Mouse (Mus musculus): ENCODE measurements at regions not wholly inside any gene's neighbourhood (a gene's known extent, or its start where the extent isn't known, plus 50 kb on each side); places are given as distances from the start of the nearest gene placed in this dataset.
A peak's percentile ranks its signal among the peaks of the same experiment; 100 is the strongest.

DNA sequence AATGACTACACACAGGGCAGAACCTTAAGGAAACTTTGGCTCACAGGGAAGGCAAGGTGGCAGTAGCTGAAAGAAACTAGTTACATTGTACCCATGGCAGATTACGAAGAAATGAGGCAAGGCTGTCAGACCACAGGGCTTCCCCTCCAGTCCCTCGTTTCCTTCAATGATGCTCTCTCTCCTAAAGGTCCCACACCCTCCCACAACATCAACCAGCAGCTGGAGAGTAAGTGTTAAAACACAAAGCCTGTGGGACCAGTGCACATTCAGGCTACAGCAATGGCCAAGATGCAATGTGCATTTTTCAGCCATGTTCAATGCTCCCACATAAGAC is 355.5 kb downstream of the Ankrd50 start:
- Histone ChIP-seq H3K4me1 (ENCODE audit: control insufficient read depth, insufficient read depth, low read length) (peaks cover 4% of the 10 kb centered on the region; the same call in 1 of the 2 replicates), H3K4me3 (replicated peaks; ENCODE audit: extremely low read depth, low read depth, low read length) (no peak overlapping the region)
- TF ChIP-seq POLR2A (IDR thresholded peaks at IDR 0.05; ENCODE audit: borderline replicate concordance, extremely low read depth, low read depth, low read length): no peak
- no peak for TF ChIP-seq CTCF (IDR thresholded peaks at IDR 0.05; ENCODE audit: insufficient read depth, low read length)
- WGBS: 76% methylated on average over 2 of the region's 2 CpGs
- DNase-seq: no peak

GRCm38 (mm10) chr3:38128486-38129166 is 356.0 kb downstream of the Ankrd50 start:
- WGBS: 31% methylated on average over 5 of the region's 5 CpGs
- Histone ChIP-seq H3K4me1 (ENCODE audit: control insufficient read depth, insufficient read depth, low read length) (peaks cover 4% of the 10 kb centered on the region; the same call in 1 of the 2 replicates), H3K4me3 (replicated peaks; ENCODE audit: extremely low read depth, low read depth, low read length) (no peak overlapping the region)
- peak; percentile 45 for DNase-seq
- TF ChIP-seq POLR2A (IDR thresholded peaks at IDR 0.05; ENCODE audit: borderline replicate concordance, extremely low read depth, low read depth, low read length) (no peak), CTCF (IDR thresholded peaks at IDR 0.05; ENCODE audit: insufficient read depth, low read length) (no peak)

DNA sequence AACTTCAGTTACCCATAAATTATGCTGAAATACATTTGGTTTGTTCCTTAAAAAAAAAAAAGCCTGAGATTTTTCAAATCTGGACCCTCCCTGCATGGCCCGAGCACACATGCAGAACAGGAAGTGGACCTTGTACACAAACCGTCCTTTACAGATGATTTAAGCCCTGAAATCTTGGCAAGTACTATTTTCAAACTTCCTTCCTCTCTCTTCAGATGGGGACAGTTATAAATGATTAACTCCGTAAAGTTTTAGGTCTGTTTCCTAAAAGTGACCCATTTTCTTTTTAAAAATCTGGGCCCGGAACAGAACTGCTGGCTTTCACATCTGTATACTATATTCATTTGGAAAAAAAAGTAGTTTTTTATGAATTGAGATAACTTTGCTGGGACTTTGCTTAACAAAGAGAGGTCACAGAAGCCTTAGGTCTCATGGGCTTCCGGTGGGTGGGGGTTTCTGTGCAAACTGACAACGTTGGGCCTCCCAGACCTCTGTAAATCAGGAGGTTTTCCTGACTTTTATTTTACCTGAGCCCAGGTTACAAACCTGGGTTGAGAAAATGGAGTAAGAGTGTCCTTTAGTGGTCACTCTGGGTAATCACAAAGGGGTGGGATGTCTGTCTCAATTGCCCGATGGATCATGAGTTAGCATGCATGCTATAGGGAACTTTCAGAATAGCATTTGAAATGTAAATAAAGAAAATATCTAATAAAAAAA is 368.4 kb downstream of the Ankrd50 start:
- TF ChIP-seq CTCF (IDR thresholded peaks at IDR 0.05; ENCODE audit: insufficient read depth, low read length) (no peak), POLR2A (IDR thresholded peaks at IDR 0.05; ENCODE audit: borderline replicate concordance, extremely low read depth, low read depth, low read length) (no peak)
- DNase-seq: no peak
- WGBS: 9% methylated on average over 7 of the region's 7 CpGs
- no peak overlapping the region for H3K4me3 ChIP-seq (replicated peaks; ENCODE audit: extremely low read depth, low read depth, low read length)
- H3K4me1 ChIP-seq (ENCODE audit: control insufficient read depth, insufficient read depth, low read length): peaks cover 6% of the 10 kb centered on the region

DNA sequence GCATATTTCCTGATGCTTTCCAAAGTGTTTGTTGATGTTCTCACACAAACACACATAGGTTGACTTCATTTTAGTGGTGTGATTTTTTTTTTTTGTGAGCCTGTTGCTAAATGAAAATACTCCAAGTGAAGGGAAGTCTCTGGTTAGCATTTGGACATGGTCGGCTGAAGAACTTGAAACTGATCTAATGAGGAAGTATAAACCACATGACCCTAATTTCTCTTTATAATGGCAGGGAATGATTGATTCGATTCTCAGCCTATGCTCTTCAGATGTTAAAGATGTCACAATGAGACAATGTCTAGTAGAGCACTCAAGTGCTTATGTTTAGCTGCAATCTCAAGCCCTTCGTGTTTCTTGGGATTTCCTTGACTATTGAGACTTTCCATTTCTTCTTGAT is 372.1 kb downstream of the Ankrd50 start:
- TF ChIP-seq CTCF (IDR thresholded peaks at IDR 0.05; ENCODE audit: insufficient read depth, low read length): no peak
- TF ChIP-seq POLR2A (IDR thresholded peaks at IDR 0.05; ENCODE audit: borderline replicate concordance, extremely low read depth, low read depth, low read length): no peak
- DNase-seq: no peak

DNA sequence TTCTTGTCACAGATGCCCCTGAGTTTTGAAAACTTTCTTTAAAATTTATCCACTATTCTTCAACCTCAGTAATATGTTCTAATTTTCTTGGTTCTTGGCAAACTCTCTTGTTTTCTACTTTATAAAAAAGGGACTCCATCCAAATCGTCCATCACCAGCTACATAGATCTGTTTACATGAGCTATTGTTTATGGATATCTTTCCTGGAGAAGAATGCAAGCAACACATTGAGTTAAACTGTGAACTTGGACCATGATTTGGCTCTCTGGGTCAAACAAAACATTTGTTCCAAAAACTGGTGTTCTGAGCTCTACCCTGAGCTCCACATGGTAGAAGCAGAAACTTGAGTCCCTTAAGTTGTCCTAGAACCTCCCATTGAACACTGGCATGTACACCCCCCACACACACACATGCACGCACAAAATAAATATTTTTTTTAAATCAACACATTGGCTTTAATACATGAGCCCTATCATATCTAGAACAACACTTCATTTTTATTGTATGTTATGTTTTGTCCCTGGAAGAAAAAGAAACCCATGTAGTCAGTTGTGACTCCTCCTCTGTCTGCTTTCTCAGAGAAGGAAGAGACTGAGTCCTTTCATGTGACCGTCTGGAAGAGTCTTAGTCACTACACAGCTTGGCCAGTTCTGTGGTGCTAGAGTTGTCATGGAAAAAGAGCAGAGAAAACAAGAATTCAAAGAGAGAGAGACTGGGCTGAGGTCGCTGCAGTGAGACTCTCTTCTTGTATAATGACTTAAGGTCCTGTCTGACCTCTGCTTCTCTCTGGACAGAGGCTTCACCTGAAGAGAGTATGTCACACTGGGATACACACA is 379.4 kb downstream of the Ankrd50 start:
- WGBS: 56% methylated on average over 4 of the region's 4 CpGs
- H3K4me3 ChIP-seq (replicated peaks; ENCODE audit: extremely low read depth, low read depth, low read length): no peak overlapping the region
- no peak for DNase-seq
- no peak for TF ChIP-seq CTCF (IDR thresholded peaks at IDR 0.05; ENCODE audit: insufficient read depth, low read length)
- TF ChIP-seq POLR2A (IDR thresholded peaks at IDR 0.05; ENCODE audit: borderline replicate concordance, extremely low read depth, low read depth, low read length): no peak
- H3K4me1 ChIP-seq (ENCODE audit: control insufficient read depth, insufficient read depth, low read length): peaks cover 5% of the 10 kb centered on the region

More for the DNA sequence above, 372.1 kb downstream of the Ankrd50 start:
- Histone ChIP-seq H3K4me3 (replicated peaks; ENCODE audit: extremely low read depth, low read depth, low read length) (no peak overlapping the region), H3K4me1 (ENCODE audit: control insufficient read depth, insufficient read depth, low read length) (peaks cover 6% of the 10 kb centered on the region)
- WGBS: 80% methylated on average over 3 of the region's 3 CpGs

GRCm38 (mm10) chr3:38104418-38104817 is 380.1 kb upstream of the Gm5148 start:
- 77% methylated on average over 3 of the region's 3 CpGs for WGBS
- Histone ChIP-seq H3K4me3 (replicated peaks; ENCODE audit: extremely low read depth, low read depth, low read length) (no peak overlapping the region), H3K4me1 (ENCODE audit: control insufficient read depth, insufficient read depth, low read length) (peaks cover 5% of the 10 kb centered on the region)
- TF ChIP-seq POLR2A (IDR thresholded peaks at IDR 0.05; ENCODE audit: borderline replicate concordance, extremely low read depth, low read depth, low read length) (no peak), CTCF (IDR thresholded peaks at IDR 0.05; ENCODE audit: insufficient read depth, low read length) (no peak)
- no peak for DNase-seq

DNA sequence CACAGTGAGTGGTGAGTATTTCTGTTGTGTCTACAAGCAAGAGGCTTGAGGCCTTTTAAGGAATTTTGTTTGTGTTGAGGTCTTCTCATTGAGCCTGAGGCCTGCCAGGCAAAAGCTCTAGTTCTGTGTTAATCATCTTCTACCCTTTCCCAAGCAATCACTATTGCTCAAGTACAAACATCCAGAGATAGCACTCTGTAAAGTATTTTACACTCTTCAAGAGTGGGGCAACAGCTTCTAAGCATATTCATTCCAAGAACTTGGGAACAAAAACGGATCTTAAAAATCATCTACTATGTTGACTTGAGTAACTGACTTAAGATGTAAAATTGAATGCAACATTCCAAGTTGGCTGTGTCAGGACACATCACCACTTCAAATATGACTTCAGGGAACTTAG is 378.7 kb upstream of the Gm5148 start:
- 73% methylated on average over 1 of the region's 1 CpGs for WGBS
- peaks cover 5% of the 10 kb centered on the region for H3K4me1 ChIP-seq (ENCODE audit: control insufficient read depth, insufficient read depth, low read length)
- TF ChIP-seq CTCF (IDR thresholded peaks at IDR 0.05; ENCODE audit: insufficient read depth, low read length) (no peak), POLR2A (IDR thresholded peaks at IDR 0.05; ENCODE audit: borderline replicate concordance, extremely low read depth, low read depth, low read length) (no peak)
- H3K4me3 ChIP-seq (replicated peaks; ENCODE audit: extremely low read depth, low read depth, low read length): no peak overlapping the region
- DNase-seq: no peak

GRCm38 (mm10) chr3:38102181-38102580 is 377.9 kb upstream of the Gm5148 start:
- TF ChIP-seq CTCF (IDR thresholded peaks at IDR 0.05; ENCODE audit: insufficient read depth, low read length) (no peak), POLR2A (IDR thresholded peaks at IDR 0.05; ENCODE audit: borderline replicate concordance, extremely low read depth, low read depth, low read length) (no peak)
- no peak for DNase-seq
- Histone ChIP-seq H3K4me3 (replicated peaks; ENCODE audit: extremely low read depth, low read depth, low read length) (no peak overlapping the region), H3K4me1 (ENCODE audit: control insufficient read depth, insufficient read depth, low read length) (peaks cover 5% of the 10 kb centered on the region)
- WGBS: 79% methylated on average over 1 of the region's 1 CpGs

DNA sequence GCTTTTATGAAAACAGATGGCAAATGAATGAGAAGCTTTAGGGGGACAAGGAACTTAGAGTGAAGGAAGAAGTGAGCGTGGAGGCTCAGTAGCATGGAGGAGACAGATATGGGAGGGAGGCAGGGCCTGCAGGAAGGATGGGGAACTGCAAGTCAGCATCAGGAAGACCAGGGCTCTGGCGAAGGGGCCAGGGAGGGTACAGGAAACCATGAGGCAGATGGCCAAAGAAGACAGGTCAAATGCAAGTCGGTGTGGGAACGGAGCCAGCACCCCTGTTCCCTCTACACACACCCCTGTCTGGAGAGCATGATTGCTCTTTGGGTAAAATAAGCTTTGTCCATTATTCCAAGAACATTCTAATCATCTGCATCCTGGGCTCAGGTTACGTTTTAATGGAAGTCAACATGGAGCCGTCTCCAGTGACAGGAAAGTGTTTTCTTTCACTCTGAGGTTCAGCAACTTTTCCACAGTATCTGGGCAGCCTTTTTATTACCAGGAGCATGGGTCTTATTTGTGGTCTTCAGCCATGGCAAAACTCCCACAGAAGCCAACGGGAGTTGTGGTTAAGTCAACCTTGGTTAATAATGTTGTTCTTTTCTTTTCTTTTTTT is 370.2 kb upstream of the Gm5148 start:
- no peak for DNase-seq
- Histone ChIP-seq H3K4me3 (replicated peaks; ENCODE audit: extremely low read depth, low read depth, low read length) (no peak overlapping the region), H3K4me1 (ENCODE audit: control insufficient read depth, insufficient read depth, low read length) (peaks cover 3% of the 10 kb centered on the region; the same call in 1 of the 2 replicates)
- peak; percentile 27; the same call in 1 of the 2 replicates for TF ChIP-seq CTCF (IDR thresholded peaks at IDR 0.05; ENCODE audit: insufficient read depth, low read length)
- no peak for TF ChIP-seq POLR2A (IDR thresholded peaks at IDR 0.05; ENCODE audit: borderline replicate concordance, extremely low read depth, low read depth, low read length)
- WGBS: 47% methylated on average over 7 of the region's 7 CpGs

Measured in lung, adult 2 months (tissue).